Mouse (Mus musculus) bone marrow, adult 2 months (tissue): Measurements from ENCODE around the gene Gabpb1. TPM values are rescaled to one million over a fixed set of nuclear protein-coding genes. Genes with fewer than 3 reads are reported as not detected.

Experiments used
- H3K27ac ChIP-seq: fragments of 200-500 bp; 2 replicates; pipeline ENCODE4 v1.5.1; 2012; ENCODE audit warnings: low read depth, mild to moderate bottlenecking, control low read depth, inconsistent platforms, low read length; ENCODE audit not compliant: control insufficient read depth, poor library complexity, insufficient read depth
- H3K4me1 ChIP-seq: fragments of 200-500 bp; 2 replicates; pipeline ENCODE4 v1.6.1; 2011; ENCODE audit warnings: low read length; ENCODE audit not compliant: control insufficient read depth, insufficient read depth
- H3K4me3 ChIP-seq: fragments of 200-500 bp; replicated peaks from 2 replicates; pipeline ENCODE3; 2011; ENCODE audit warnings: mild to moderate bottlenecking, low read depth, low read length, control low read depth; ENCODE audit not compliant: control insufficient read depth
- CTCF ChIP-seq: fragments of 200-500 bp; IDR thresholded peaks from 2 replicates; pipeline ENCODE4 v1.5.1; 2011; ENCODE audit warnings: low read length, control low read depth; ENCODE audit not compliant: control insufficient read depth, insufficient read depth
- POLR2A ChIP-seq: fragments of 200-500 bp; IDR thresholded peaks from 2 replicates; pipeline ENCODE4 v1.6.1; 2011; ENCODE audit warnings: low read depth, mild to moderate bottlenecking, control low read depth, low read length, borderline replicate concordance; ENCODE audit not compliant: control insufficient read depth
- WGBS: fragments of 180-500 bp; shearing (Covaris S2); methylation state at CpG from one replicate; pipeline ENCODE4 v1.1.7; 2018; 5-methylcytosine and 5-hydroxymethylcytosine counted together
- polyA plus RNA-seq: library from polyadenylated mRNA; stranded (reverse); fragments of >200 nt; gene quantifications from 2 replicates; pipeline ENCODE4 v1.2.4, GENCODE M21; 2011; ENCODE audit warnings: low replicate concordance; ENCODE audit not compliant: missing spikeins, insufficient read depth, insufficient read length

The Gabpb1 gene
- polyA plus RNA-seq, 1 experiment, result 13.9 TPM

DNA sequence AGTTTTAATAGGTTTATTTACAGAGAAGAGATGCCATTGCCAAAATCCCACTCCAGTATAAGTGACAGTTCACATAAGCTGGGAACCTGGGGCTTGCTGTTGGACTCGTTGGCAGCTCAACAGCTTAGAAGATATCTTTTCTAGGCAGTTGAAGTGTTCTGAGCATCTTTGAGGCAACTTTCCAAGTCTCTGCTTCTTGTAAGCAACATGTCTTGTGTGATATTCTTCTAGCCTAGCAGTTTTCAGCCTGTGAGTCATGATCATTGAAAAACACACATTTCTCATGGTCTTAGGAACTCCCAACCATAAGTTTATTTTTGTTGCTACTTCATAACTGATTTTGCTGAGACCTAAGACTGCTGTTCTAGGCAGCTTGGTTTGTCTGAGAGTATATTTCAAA, 6.8 kb upstream of the Gabpb1 start:
- Histone ChIP-seq H3K27ac (no peak overlapping the region), H3K4me3 (no peak overlapping the region), H3K4me1 (peaks cover 1% of the 10 kb centered on the region; the same call in 1 of the 2 replicates)
- WGBS, result 44% methylated on average over 1 of the region's 1 CpGs
- TF ChIP-seq CTCF, result no peak
- no peak for TF ChIP-seq POLR2A

DNA sequence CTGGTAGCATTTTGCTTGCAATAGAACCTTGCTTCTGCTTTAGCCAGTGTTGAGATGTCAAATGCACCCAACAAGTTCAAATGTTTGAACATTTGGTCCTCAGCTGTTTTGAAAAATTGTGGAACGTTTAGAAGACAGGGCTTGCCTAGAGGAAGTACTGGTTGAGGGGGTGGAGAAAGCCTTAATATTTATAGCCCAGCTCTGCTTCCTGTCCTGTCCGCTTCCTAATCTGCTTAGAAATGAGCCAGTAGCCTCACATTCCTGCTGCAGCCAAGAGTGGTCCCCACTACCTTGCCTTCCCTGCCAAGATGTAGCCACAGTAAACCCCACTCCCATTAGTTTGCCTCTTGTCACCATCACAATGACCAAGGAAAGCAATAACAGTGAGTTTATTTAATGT, 6.2 kb upstream of the Gabpb1 start:
- 3% methylated on average over 2 of the region's 2 CpGs for WGBS
- Histone ChIP-seq H3K4me3 (no peak overlapping the region), H3K27ac (no peak overlapping the region), H3K4me1 (peaks cover 1% of the 10 kb centered on the region; the same call in 1 of the 2 replicates)
- TF ChIP-seq POLR2A (no peak), CTCF (no peak)

DNA sequence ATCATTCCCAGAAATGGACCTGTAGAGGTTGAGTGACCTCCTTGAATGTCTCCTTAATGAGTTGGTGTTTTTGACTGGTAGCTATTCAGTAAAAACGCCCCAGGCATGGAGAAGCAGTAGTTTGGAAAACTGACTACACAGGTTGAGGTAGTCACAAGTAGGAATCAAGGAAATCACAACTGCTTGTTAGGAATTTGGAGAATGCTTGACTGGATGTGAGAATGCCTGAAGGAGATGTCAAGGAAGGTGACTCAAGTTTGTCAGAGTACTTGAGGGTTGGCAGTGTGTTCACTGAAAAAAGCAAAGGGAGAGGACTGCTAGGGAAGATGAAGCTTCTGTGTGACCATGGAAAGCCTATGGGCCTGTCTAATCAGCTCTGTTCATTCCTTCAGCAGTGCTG, 1.2 kb upstream of the Gabpb1 start:
- WGBS, result 69% methylated on average over 1 of the region's 1 CpGs
- TF ChIP-seq POLR2A (no peak), CTCF (no peak)
- Histone ChIP-seq H3K27ac (no peak overlapping the region), H3K4me3 (no peak overlapping the region), H3K4me1 (no peaks in the 10 kb centered on the region; the same call in 1 of the 2 replicates)

DNA sequence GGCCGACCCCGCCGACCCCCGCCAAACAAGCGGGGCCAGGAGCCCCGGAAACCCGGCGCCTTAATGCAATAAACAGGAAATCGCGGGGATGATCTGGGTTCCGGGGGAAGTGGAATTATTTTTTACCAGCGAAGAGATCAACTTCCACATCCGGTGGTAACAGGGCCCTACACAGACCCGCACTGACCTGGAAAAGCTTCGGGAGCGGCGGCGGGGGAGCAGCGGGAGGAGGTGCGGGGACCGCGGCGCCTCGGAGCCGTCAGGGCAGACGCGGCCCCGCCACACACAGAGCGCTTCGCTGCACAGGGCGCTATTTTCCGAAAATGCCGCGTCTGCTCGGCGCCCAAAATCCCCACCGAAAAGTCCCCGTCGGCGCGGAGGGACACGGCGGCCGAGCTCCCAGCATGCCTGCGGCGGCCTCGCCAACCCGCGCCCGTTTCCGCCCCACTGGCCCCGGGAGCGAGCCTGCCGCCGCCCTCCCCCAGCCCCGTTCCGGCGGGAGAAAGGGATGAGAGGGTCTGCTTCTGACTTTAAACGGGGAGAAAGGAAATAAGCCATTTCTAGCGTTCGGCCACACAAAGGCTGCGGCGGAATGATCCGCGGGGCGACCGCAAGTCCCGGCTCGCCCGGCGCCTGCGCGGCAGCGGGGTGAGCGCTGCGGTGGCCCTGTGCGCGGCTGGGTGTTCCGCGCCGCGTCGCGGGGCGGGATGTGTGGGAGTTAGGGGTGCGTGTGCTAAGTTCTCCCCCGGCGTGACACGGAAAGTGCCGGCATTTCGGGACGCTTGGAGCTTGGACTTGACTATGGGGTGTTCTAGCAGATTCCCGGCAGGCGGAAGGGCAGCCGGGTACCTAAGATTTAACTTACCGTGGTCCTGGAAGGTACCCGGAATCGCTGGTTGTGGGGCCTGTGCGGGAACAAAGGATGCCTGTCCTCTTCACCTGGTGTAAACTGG, 692 bp downstream of the Gabpb1 start:
- WGBS, result under 1% methylated on average over 99 of the region's 99 CpGs
- Histone ChIP-seq H3K27ac (peak overlapping the region; percentile 96), H3K4me1 (no peaks in the 10 kb centered on the region; the same call in 1 of the 2 replicates), H3K4me3 (peak overlapping the region; percentile 82)
- TF ChIP-seq CTCF, result no peak
- TF ChIP-seq POLR2A, result peak; percentile 96

DNA sequence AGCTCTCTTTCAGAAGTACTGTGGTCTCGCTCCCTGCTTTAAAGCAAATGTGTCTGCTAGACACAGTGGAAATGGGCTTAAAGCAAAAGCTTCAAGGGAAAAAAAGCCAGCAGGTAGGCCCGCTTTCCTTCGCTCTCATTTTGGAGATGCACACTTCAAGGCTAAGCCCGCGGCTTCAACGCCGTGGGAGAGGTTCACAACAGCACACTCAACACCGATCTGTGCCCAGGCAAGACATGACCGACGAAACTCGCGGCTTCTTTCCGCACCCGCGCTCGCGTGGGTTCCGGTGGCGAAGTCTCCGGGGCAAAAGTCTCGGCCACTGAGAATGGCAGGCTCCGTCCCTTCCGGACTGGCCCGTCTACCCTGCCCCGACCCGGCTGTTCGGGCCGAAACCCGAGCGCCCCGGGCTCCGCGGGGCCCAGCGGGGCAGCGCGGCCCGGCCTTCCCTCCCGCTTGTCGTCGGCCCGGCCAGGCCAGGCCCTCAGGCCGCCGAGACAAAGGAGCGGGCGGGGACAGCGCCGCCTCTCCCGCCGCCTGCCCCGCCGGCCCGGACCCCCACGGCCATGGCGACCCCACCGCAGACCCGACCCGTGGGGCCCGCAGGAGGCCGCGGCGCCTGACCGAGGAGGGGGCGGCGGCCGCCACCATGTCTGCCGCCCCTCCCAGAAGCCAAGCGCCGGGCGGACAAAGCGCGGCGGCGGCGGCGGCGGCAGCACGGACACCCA, 1.5 kb downstream of the Gabpb1 start:
- TF ChIP-seq POLR2A, result peak; percentile 56; the same call in 1 of the 2 replicates
- TF ChIP-seq CTCF, result no peak
- H3K27ac ChIP-seq, result peak overlapping the region; percentile 96
- WGBS, result under 1% methylated on average over 77 of the region's 77 CpGs
- H3K4me3 ChIP-seq, result peak overlapping the region; percentile 82
- H3K4me1 ChIP-seq, result no peaks in the 10 kb centered on the region; the same call in 1 of the 2 replicates

DNA sequence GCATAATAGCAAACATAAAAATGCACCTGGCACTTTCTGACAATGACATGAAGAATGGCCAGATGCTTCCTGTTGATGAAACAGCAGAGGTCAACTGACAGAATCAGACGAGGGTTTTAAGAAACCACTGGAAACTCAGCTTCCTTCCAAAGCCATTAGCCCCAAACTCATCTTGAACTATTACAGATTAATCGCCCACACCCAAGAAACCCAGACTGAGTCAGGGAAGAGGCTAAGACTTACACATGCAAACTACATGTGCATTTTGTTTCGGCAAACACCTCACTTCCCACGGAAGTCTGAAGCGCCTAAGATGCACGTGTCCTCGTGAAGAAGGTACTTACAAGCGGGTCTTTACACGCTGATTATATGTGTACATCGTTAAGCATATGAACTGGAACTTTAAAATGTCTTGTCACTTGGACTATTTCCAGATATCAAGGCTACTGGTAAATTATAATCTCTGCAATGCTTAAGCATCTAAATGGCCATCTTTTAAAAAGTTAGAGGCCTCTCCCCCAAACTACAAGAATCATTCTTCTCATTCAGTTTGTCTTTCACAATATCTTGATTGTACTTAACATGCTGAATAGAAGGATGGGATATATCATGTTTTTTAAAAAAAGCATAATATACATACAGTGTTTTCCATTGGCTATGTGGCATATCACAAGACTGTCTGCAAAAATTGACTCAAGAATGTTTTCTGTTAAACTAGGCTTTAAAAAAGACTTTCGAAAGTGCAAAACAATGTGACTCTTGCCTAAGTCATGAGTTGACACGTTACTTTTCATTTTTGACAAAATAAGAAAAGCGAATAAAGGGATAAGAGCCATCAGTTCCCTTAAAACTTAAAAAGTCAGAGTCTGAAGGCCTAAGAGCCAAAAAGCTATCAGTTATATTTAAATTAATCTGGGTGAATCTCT, 2.6 kb downstream of the Gabpb1 start:
- Histone ChIP-seq H3K4me3 (peak overlapping the region; percentile 56), H3K27ac (peak overlapping the region; percentile 77; the same call in 1 of the 2 replicates), H3K4me1 (no peaks in the 10 kb centered on the region; the same call in 1 of the 2 replicates)
- WGBS, result 3% methylated on average over 13 of the region's 13 CpGs
- TF ChIP-seq POLR2A, result no peak
- no peak for TF ChIP-seq CTCF

DNA sequence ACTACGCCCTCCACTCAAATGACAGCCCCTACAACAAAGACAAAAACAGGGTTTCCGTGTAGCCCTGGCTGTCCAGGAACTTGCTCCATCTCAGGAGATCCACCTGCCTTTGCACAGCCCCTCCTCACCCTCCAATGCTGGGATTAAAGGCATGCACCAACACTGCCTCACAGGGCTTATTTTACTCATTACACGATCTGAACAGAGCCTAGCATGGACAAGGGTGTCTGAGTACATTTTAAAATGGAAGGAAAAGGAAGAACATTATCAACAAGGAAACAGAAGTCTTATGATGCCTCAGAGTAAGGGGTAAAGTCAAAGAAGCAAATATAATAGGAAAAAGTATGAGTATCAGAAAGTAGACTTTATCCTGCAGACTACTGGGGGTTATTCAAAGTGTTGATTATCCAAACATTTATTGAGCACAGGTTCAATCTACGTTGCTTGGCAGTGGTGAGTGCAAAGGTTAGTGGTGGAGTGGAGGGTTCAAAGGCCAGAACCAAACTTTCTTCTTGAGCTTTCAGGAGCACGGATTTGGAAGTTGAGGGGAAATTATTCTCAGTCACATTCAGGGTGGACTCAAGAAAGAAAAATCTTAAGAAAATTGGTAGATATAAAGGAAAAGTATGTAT, 7.4 kb downstream of the Gabpb1 start:
- TF ChIP-seq POLR2A (no peak), CTCF (no peak)
- no peaks in the 10 kb centered on the region; the same call in 1 of the 2 replicates for H3K4me1 ChIP-seq
- WGBS, result 76% methylated on average over 5 of the region's 5 CpGs

More for the DNA sequence above, 7.4 kb downstream of the Gabpb1 start:
- Histone ChIP-seq H3K4me3 (no peak overlapping the region), H3K27ac (no peak overlapping the region)
